Mouse (Mus musculus) R1 (cell line): ENCODE results near the gene Mylpf.
"Not testable (repeated sequence)": the region's sequence is repeated elsewhere in the genome, so short reads cannot be mapped to it uniquely, and the experiment has no call there.

ENCODE experiments used
- DNase-seq: peaks from one replicate; pipeline ENCODE4 v3.0.0-alpha.2; 2018; ENCODE audit warnings: low read depth, low spot score

Mylpf gene

DNA sequence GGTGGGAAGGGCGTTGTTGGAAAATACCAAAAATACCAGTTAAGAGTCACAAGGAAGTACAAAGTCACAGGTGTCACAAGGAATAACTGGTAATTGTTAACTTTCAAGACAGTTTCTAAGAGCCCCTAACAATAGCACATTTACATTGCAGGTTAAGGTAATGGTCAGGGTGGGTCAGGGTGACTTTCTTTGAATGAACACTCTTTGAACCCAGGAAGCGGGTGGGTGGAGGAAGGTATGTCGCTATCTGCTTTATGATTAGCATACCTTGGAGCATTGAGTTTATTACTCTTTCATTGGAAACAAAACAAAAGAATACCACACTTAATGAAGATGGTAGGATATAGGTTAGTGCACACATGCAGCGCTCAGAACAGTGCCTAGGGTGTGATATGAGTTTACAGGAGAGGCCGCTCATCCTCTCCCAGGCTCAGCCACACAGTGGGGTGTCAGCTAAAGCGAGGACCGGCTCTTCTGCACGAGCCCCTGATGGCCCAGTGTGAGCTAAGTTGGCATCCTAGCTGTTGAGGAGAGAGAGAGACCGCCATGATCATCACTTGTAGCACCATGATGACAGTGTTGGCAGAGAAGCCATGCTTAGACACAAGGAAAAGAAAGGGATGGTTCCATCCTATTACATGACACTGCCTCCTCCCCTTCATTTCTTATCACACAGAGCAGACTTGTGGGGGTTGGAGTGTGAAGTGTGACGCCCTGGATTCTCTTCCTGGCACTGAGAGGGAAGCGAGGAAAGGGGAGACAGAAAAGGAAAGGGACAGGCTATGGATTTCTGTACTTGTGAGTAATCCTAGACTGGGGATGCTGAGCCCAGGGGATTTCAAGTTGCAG is 16.7 kb downstream of the Mylpf start:
- DNase-seq = peak; percentile 94

DNA sequence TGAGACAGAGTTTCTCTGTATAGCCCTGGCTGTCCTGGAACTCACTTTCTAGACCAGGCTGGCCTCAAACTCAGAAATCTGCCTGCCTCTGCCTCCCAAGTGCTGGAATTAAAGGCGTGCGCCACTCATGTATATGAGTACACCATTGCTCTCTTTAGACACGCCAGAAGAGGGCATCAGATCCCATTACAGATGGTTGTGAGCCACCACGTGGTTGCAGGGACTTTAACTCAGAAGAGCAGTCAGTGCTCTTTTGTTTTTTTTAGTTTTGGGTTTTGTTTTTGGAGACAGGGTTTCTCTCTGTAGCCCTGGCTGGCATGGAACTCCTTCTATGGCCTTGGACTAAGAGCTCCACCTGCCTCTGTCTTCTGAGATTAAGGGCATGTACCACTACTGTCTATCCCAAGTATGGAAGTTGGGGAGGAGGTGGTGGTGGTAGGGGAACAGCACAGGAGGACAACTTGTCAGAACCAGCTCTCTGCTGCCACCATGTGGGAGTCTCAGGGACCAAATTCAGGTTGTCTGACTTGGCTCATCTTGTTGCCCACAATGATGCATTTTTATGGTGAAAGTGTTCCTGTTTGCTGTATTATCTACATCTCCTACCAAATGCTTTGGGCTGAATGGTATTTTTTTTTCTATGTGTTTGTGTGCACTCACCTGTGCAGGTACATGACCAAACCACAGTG is 20.1 kb downstream of the Mylpf start:
- peak; percentile 95 for DNase-seq

DNA sequence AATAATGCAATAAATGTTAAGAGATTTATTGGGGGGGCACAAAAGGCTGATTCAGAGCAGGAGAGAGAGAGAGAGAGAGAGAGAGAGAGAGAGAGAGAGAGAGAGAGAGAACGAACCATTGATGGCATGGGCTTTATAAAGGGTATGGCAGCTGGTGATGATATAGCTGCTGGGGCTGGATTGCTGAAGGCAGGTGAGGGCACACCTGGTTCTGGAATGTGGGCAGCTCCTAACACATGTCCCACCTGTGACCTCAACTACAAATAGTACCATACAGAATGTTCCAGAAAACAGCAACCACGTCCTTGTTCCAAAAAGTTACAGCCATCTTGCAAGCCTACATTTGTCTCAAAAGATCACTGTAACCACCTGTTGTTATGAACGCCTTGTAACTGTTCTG is 22.7 kb downstream of the Mylpf start:
- DNase-seq = no peak

DNA sequence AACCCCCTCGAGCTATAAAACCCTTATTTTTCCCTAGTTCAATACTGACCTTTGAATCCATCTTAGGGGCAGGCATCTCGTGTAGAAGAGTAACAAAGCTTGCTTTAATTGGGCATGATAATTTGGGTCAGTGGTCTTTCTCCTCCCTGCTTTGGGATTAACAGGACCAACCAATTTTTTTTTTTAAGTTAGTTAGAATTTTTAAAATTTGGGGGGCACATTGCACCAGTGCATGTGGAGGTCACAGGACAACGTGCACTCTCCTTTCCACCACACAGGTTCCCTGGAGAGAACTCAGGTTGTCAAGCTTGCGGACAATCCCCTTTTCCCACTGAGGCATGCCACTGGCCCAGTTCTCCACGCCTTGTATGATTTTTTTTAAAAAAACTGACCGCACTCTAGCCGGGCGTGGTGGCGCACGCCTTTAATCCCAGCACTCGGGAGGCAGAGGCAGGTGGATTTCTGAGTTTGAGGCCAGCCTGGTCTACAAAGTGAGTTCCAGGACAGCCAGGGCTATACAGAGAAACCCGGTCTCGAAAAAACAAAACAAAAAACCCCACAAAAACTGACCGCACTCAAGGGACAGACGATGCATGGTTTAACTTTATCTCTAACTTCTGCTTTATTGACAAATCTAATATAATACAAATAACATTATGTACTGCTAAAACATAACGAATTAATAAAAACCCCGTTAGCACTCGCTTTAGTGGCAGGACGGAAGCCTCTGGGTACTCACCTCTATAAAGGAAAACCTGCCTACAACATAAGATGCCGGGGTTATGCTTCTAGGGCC is 23.3 kb downstream of the Mylpf start:
- no peak for DNase-seq

DNA sequence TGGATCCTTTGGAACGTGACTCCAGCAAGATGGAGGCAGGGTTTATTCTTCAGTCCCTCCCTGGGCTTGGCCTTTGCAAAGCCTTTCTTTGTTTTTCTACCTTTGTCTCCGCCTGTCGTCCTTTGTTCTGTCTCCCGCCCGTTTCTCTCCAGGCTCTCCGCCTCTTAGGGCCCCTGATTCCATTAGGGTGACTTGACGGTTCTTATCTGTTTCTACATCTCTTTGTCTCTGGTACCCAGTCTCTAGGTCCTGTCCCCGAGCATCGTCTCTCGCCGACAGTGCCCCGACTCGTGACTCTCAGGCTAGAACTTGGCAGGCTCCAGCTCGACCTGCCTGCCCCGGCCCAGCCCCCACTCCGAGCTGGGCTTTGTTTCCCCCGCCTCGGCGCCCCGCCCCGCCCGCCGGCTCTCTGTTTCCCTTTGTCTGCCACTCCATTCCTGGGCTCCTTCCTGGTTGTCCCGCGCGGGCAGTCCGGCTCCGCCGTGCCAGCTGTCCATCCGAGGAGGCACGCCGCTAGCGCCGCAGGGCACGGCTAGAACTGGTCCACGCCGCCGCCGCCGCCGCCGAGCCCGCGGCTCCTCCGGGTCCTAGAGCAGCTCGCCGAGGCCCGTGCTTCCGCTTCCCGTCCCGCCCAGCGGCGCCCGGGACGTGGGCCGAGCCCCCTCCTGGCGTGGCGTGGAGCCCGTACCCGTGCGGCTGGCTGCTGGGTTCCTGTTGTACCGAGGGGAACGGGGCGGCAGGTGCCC is 24.1 kb downstream of the Mylpf start, which contains the start of the genes Zfp553 and Sept1:
Zfp553 (plus strand) TSS at position 440 of the 746 bp plus-strand sequence.
Sept1 (minus strand) TSS at position 509 of the 746 bp plus-strand sequence.
- peak; percentile 95 for DNase-seq

DNA sequence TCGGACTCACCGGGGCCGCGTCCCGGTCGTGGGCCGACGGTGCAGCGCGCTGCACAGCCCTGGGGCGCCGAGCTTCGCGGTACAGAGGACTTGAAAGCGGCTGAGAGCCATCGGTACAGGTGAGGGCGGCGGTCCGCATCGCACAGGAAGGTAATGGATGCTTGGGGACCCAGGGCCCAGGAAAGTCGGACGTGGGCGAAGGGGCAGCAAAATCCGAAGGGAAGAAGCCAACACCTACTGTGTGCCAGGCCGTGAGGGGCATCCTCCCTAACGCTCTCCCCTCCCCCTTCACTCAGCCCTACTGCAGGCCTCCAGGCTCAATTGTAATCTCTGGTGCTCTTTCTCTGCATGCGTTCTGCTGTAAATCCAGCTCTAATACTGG is 24.7 kb downstream of the Mylpf start:
- DNase-seq = peak; percentile 63

DNA sequence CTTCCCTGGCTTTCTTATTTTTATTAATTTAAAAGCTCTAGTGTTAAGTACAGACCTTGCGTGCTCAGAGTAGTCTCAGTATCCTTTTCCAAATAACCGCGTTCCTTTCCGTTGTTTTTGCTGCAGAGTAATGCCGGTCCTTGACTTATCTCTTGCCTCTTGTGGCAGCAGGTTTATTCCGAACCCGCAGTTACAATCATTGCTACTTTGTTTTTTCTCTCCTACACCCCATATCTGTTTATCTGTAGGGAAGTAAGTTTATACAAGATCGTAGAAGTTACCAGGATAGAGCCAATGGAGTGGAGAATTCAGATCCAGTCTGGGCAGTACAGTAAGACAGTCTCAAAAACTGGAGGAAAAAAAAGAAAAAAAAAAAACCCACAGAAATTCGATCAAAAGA is 25.1 kb downstream of the Mylpf start:
- no peak for DNase-seq

DNA sequence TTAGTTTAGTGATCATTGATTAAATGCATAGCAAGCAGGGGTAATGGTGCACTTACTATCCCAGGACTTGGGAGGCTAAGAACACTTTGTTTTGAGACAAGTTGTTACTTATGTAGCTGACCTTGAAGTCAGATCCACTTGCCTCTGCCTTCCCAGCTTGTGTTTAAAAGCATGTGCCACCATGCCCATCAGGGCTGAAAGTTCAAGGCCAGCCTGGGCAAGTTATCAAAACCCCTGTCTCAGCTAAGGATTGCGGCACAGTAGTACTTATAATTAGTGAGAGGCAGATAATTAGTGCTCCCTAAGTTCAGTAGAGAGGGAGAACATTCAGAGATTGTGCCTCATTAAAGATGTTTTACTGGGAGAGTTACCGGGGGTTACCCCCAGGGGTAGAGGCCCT is 26.1 kb downstream of the Mylpf start:
- no peak for DNase-seq

DNA sequence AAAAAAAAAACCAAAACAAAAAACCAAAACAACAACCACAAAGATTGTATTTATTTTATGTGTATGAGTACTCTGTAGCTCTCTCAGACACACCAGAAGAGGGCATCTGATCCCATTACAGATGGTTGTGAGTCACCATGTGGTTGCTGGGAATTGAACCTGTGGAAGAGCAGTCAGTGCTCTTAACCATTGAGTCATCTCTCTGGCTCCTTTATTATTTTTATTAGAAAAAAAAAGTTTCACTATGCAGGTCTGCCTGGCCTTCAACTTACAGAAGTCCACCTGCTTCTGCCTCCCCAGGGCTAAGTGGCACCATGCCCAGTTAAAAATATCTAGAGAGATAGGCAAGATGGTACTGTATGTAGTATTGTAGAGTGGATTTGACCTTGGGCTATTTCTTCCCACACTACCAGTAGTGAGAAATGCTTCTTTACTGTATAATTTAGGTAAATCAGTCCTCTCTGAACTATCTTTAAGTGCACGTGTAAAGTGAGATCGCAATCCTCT is 34.7 kb downstream of the Mylpf start:
- DNase-seq = no peak

DNA sequence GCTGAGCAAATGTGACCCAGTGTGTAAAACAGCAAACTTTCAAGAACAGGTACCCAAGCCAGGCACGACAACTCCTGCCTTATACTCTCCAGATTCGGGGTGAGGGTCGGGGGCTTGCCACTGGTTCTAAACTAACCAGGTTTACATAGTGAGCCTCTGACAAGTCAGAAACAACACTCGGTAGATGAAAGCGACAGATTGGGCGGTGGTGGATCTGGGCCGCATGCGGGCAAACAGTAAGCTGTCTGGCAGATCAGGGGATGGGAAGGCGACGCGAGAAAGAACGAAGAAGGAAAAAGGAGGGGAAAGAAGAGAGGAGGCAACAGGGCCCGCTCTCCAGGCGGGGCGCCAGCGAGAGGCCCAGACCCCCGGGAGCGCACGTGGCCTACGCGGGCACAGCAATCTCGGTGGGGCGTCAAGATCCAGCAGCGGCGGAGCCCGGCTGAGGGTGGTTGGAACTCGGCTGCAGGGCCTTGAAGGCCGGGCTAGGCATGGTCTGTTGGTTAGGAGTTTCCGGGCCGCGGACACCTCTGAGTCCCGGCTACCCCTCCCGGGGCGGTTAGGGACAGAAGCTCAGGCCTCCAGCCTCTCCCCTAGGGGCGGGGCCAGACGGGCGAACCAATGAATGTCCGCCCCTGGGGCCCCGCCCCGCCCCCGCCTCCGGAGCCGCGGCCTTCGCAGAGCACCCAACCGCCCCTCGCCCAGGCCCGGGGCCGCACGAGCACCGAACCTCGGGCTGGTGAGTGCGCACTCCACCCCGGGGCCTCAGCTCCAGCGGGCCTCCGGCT is 35.4 kb downstream of the Mylpf start, which contains the start of gene Zfp771:
Zfp771 (plus strand) TSS at position 405 of the 788 bp plus-strand sequence.
- DNase-seq = peak; percentile 95

DNA sequence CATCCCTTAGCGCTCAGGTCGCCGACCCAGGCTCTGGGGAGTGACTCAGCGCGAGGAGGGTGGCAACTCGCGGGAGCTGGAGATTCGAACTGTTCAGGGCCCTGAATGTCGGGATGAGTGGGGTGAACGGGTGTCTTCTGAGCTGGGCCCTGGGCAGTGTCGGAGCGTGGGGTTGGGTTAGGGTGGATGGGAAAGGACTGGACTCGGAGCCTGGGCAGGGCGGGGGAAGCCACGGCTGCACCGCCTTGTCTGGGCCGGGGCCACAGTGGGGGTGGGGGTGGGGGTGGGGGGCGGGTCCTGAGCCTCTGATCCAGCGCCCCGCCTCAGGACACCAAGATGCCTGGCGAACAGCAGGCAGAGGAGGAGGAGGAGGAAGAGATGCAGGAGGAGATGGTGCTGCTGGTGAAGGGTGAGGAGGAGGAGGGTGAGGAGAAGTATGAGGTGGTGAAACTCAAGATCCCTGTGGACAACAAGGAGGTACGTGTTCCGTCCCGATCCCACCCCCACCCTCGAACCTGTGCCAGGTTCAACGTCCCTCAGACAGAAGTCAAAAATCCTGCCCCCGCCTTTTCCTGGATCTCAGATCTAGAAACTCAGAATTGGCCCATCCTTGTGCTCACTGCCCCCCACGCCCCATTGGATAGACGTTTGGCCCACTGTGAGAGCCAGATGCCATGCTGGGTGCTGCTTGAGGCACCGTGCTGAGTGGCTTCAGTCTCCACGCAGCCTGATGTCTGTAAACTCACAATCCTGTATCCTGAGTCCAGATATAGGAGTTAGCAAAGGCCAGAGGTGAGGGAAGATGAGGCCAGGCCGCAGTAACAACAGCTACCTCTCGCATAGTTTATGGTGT is 36.2 kb downstream of the Mylpf start:
- no peak for DNase-seq

DNA sequence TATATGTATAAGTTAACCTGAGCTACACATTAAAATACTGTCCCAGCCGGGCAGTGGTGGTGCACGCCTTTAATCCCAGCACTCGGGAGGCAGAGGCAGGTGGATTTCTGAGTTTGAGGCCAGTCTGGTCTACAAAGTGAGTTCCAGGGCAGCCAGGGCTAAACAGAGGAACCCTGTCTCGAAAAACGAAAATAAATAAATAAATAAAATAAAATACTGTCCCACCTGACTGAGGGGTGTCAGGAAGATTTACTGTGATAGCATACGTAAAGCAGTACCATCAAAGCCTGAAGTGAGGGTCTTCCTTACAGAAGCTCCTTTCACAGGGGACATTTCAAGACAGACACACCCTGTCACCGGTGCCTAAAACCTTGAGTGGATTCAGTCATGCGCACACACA is 41.8 kb downstream of the Mylpf start:
- not testable (repeated sequence) for DNase-seq

DNA sequence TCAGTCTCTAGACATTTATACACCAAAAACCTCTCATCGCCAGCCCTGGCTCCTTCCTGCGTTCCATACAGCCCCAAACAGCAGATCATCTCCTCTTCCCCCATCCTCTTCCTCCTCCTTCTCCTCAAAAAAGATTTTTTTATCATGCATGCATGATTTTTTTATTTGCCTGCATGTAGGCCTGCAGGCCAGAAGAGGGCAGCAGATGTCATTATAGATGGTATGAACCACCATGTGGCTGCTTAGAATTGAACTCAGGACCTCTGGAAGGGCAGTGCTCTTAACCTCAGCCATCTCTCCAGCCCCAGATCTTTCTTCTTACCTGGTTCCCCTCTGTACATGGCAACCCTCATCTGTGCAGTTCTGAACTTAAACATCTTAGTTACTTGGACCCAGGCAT is 43.7 kb downstream of the Mylpf start:
- peak; percentile 69 for DNase-seq

DNA sequence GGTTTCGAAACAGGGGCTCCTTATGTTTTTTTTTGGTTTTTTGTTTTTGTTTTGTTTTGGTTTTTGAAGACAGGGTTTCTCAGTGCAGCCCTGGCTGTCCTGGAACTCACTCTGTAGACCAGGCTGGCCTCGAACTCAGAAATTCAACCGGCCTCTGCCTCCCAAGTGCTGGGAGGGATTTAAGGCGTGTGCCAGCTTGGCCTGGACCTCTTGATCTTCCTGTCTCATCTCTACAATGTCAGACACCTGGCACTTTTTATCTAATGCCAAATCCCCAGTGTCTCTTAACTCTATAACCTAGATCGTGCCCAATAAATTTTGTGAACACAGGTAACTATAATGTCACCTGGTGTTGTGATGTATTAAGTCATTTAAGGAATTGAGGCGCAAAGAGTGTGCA is 44.7 kb downstream of the Mylpf start:
- DNase-seq = no peak

DNA sequence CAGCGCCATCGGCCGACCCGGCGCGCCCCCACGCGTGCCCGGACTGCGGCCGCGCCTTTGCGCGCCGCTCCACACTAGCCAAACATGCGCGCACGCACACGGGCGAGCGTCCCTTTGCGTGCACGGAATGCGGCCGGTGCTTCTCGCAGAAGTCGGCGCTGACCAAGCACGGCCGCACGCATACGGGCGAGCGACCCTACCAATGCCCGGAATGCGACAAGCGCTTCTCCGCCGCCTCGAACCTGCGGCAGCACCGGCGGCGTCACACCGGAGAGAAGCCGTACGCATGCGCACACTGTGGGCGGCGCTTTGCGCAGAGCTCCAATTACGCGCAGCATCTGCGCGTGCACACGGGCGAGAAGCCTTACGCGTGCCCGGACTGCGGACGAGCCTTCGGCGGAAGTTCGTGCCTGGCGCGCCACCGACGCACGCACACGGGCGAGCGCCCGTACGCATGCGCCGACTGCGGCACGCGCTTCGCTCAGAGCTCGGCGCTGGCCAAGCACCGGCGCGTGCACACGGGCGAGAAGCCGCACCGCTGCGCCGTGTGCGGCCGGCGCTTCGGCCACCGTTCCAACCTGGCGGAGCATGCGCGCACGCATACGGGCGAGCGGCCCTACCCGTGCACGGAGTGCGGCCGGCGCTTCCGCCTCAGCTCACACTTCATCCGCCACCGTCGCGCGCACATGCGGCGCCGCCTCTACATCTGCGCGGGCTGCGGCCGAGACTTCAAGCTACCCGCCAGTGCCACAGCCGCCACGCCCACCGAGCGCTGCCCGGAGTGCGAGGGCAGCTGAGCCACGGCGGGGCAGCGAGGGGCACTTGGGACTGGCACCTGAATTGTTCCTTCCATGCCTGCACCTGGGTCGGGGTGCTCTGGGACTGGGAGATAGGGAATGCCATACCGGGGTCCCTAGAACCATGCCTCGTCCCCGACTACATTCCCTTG is 45.4 kb downstream of the Mylpf start:
- DNase-seq = peak; percentile 97

DNA sequence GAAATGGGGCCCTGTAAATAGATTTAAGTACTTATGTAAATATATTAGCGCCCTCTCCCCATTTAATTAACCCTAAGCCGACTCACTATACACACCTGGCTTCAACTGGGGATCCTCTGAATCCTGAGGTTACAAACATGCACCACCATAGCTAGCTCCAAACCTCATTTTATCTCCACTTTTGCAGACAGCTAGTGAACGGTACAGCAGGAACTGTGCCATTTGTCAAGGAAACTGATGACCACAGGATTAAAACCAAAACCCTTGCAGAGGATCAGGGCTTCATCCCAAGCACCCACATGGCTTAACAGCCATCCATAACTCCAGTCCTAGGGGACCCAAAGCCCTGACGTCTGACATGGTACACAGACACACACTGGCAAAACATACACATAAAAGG is 46.3 kb downstream of the Mylpf start:
- DNase-seq = no peak

DNA sequence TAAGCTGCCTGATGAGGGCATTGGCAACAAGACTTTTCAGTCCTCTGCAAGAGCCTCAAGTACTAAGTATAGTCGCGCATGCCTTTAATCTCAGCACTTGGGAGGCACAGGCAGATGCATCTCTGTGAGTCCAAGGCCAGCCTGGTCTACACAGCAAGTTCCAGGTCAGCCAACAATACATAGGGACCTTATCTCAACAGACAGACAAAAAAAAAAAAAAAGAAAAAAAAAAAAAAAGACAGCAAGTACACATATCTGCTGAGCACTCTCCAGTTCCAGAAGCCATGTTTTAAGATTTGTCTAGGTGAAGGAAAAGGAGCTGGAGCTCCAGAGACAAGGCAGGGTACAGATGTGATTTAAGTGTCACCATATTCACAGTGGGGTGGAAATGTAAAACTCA is 47.3 kb downstream of the Mylpf start:
- DNase-seq = no peak

DNA sequence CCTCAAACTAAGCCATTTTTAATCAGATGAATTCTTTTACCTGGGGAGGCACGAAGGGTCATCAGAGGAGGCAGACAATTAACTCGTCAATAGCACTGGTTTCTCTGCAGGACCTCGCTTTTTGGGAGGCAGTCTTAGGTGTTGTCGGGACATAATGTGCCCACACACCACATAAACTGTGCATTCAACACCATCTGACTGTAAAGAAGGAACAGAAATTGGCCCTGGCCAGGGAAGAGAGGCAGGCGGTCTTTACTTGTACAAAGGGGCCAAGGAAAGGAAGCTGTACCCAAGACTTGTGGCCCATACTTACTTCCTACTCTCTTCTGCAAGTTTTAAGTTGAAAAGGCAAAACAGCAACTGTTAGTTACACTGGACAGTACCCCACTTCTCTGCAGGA is 47.8 kb downstream of the Mylpf start:
- no peak for DNase-seq
